Mouse (Mus musculus): Measurements from ENCODE around the gene Spink2.

GRCm38 (mm10) chr5:77163597-77163996 lies 47.7 kb downstream of the Spink2 start:
- no peak for TF ChIP-seq CTCF (IDR thresholded peaks at IDR 0.05; ENCODE audit: insufficient read depth, low read depth, low read length)
- TF ChIP-seq POLR2A (IDR thresholded peaks at IDR 0.05; ENCODE audit: insufficient read depth, low read depth, low read length) = no peak
